Mouse (Mus musculus) liver, embryonic 14.5 days (tissue): Measurements from ENCODE around the gene Efcab12.

Experiments
- CTCF ChIP-seq: IDR thresholded peaks from 2 replicates; pipeline ENCODE4 v1.5.1; 2016; ENCODE audit warnings: antibody characterized with exemption, low read depth, control low read depth
- EP300 ChIP-seq: IDR thresholded peaks from 2 replicates; pipeline ENCODE4 v1.6.1; 2016; ENCODE audit warnings: antibody characterized with exemption, low read depth

- TF ChIP-seq CTCF (no peak), EP300 (no peak)
Observed at GRCm38 (mm10) chr6:115801811-115802210, 36.4 kb downstream of the Efcab12 start.
